Mouse (Mus musculus): ENCODE measurements at regions not wholly inside any gene's neighbourhood (a gene's known extent, or its start where the extent isn't known, plus 50 kb on each side); places are given as distances from the start of the nearest gene placed in this dataset.
A peak's percentile ranks its signal among the peaks of the same experiment; 100 is the strongest.

DNA sequence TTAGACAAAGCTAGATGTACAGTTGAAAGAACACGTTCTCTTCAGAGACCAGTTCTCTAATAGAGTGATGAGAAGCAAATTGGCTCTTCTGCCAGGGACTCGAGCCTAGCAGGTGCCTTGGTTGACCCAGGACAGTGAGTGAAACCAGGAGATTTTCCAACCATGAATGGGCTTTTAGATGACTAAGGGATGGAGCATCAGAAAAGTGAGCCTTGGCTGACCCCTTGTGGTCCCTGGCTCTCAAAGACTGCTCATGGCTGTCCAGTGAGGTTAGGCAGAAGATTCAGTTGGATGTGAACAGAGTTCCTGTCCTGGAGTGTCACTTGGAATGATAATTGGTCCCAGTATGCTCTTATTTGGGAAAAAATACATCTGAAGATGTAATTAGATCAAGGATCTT lies 64.3 kb upstream of the Vash1 start:
- Histone ChIP-seq H3K4me3 (ENCODE audit: low read depth, low read length) (no peak overlapping the region), H3K4me2 (ENCODE audit: low read depth, low read length) (no peak overlapping the region), H3K9me3 (ENCODE audit: control insufficient read depth, low read length) (no peaks in the 10 kb centered on the region), H3K9ac (replicated peaks; ENCODE audit: low read depth, low read length) (no peak overlapping the region), H3K4me1 (ENCODE audit: control insufficient read depth, insufficient read depth, low read length) (no peaks in the 10 kb centered on the region), H3K36me3 (ENCODE audit: control insufficient read depth, insufficient read depth, low read length) (no peaks in the 10 kb centered on the region), H3K27ac (ENCODE audit: low read depth, low read length) (no peak overlapping the region), H3K27me3 (ENCODE audit: control insufficient read depth, insufficient read depth, low read length) (no peaks in the 10 kb centered on the region)
- 43% methylated on average over 2 of the region's 2 CpGs for WGBS
- peak; percentile 61; the same call in 1 of the 2 replicates for ATAC-seq (ENCODE audit: low read depth)

GRCm38 (mm10) chr12:86616327-86616726 lies 62.2 kb upstream of the Vash1 start:
- H3K4me3 ChIP-seq (ENCODE audit: low read depth, low read length) = no peak overlapping the region
- no peaks in the 10 kb centered on the region for H3K27me3 ChIP-seq (ENCODE audit: control insufficient read depth, insufficient read depth, low read length)
- 85% methylated on average over 3 of the region's 3 CpGs for WGBS
- H3K4me1 ChIP-seq (ENCODE audit: control insufficient read depth, insufficient read depth, low read length) = no peaks in the 10 kb centered on the region
- H3K9ac ChIP-seq (replicated peaks; ENCODE audit: low read depth, low read length) = no peak overlapping the region
- H3K36me3 ChIP-seq (ENCODE audit: control insufficient read depth, insufficient read depth, low read length) = no peaks in the 10 kb centered on the region
- H3K27ac ChIP-seq (ENCODE audit: low read depth, low read length) = no peak overlapping the region
- no peak for ATAC-seq (ENCODE audit: low read depth)
- no peaks in the 10 kb centered on the region for H3K9me3 ChIP-seq (ENCODE audit: control insufficient read depth, low read length)
- no peak overlapping the region for H3K4me2 ChIP-seq (ENCODE audit: low read depth, low read length)

GRCm38 (mm10) chr12:86624195-86624594 lies 54.3 kb upstream of the Vash1 start:
- no peak overlapping the region for H3K9ac ChIP-seq (replicated peaks; ENCODE audit: low read depth, low read length)
- H3K36me3 ChIP-seq (ENCODE audit: control insufficient read depth, insufficient read depth, low read length) = no peaks in the 10 kb centered on the region
- WGBS = 76% methylated on average over 2 of the region's 2 CpGs
- H3K27ac ChIP-seq (ENCODE audit: low read depth, low read length) = no peak overlapping the region
- no peaks in the 10 kb centered on the region for H3K4me1 ChIP-seq (ENCODE audit: control insufficient read depth, insufficient read depth, low read length)
- H3K9me3 ChIP-seq (ENCODE audit: control insufficient read depth, low read length) = no peaks in the 10 kb centered on the region
- ATAC-seq (ENCODE audit: low read depth) = no peak
- H3K4me3 ChIP-seq (ENCODE audit: low read depth, low read length) = no peak overlapping the region
- H3K4me2 ChIP-seq (ENCODE audit: low read depth, low read length) = no peak overlapping the region
- no peaks in the 10 kb centered on the region for H3K27me3 ChIP-seq (ENCODE audit: control insufficient read depth, insufficient read depth, low read length)

GRCm38 (mm10) chr12:86626684-86627083 lies 51.8 kb upstream of the Vash1 start:
- Histone ChIP-seq H3K9me3 (ENCODE audit: control insufficient read depth, low read length) (no peaks in the 10 kb centered on the region), H3K36me3 (ENCODE audit: control insufficient read depth, insufficient read depth, low read length) (no peaks in the 10 kb centered on the region), H3K27ac (ENCODE audit: low read depth, low read length) (no peak overlapping the region), H3K9ac (replicated peaks; ENCODE audit: low read depth, low read length) (no peak overlapping the region), H3K27me3 (ENCODE audit: control insufficient read depth, insufficient read depth, low read length) (no peaks in the 10 kb centered on the region), H3K4me3 (ENCODE audit: low read depth, low read length) (no peak overlapping the region), H3K4me2 (ENCODE audit: low read depth, low read length) (no peak overlapping the region), H3K4me1 (ENCODE audit: control insufficient read depth, insufficient read depth, low read length) (no peaks in the 10 kb centered on the region)
- ATAC-seq (ENCODE audit: low read depth) = no peak
- WGBS = 75% methylated on average over 3 of the region's 3 CpGs

DNA sequence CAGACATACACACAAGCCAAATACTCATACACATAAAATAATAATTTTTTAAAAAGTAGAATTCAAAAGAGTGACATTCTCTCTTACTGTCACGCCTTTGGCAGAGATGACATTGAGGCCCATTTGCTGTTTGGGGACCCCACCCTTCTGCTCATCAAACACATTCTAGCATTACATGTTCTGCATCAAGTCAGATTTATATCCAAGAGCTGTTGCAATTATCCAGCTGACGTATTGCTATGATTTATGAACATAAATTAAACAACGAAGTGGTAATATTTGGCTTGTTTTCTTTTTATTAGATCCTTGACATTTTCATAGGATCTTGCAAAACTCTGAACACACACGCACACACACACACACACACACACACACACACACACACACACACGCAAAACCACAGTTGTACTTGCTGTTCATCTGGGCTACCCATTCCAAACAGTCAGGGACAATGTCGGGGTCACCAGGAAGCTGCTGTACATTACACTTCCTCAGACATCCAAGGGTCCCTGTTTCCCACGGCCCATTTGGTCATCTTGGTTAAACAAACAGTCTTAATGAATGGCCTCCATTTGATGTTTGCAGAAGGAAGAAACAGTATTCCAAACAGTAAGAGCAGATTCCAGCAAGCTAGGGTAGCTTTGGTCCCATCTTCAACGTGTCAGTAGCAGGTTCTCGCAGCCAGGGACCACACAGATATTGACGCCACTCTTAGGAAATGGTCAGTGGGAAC lies 50.3 kb upstream of the Vash1 start:
- Histone ChIP-seq H3K4me3 (ENCODE audit: low read depth, low read length) (no peak overlapping the region), H3K9me3 (ENCODE audit: control insufficient read depth, low read length) (no peaks in the 10 kb centered on the region), H3K27me3 (ENCODE audit: control insufficient read depth, insufficient read depth, low read length) (no peaks in the 10 kb centered on the region), H3K9ac (replicated peaks; ENCODE audit: low read depth, low read length) (no peak overlapping the region), H3K4me1 (ENCODE audit: control insufficient read depth, insufficient read depth, low read length) (no peaks in the 10 kb centered on the region), H3K27ac (ENCODE audit: low read depth, low read length) (no peak overlapping the region), H3K36me3 (ENCODE audit: control insufficient read depth, insufficient read depth, low read length) (no peaks in the 10 kb centered on the region), H3K4me2 (ENCODE audit: low read depth, low read length) (no peak overlapping the region)
- ATAC-seq (ENCODE audit: low read depth) = no peak
- WGBS = 80% methylated on average over 10 of the region's 10 CpGs

All from neural tube, embryonic 14.5 days (tissue).